Mouse (Mus musculus) liver, embryonic 14.5 days (tissue): ENCODE data around the gene Atoh7.

ENCODE experiments used
- CTCF ChIP-seq: IDR thresholded peaks from 2 replicates; pipeline ENCODE4 v1.5.1; 2016; ENCODE audit warnings: antibody characterized with exemption, low read depth, control low read depth
- EP300 ChIP-seq: IDR thresholded peaks from 2 replicates; pipeline ENCODE4 v1.6.1; 2016; ENCODE audit warnings: antibody characterized with exemption, low read depth

DNA sequence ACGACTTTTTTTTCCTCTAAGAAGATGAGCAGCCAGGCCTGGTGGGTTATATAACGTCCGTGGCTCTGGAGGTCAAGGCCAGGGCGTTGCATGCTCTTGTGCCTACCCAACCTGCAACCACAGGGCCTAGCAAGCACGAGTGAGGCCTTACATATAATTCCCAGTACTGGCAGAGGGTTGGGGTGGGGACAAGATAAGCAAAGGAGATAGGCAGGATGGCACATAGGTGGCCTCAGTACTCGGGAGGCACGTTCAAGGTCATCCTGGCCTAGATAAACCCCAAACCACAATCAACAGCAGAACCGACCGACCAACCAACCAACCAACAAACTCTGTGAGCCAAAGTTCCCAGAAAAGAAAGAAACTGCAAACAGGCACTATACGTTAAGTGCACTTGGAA, 13.1 kb upstream of the Atoh7 start:
- TF ChIP-seq CTCF (no peak), EP300 (no peak)
